1 mouse cellular context compared by ENCODE assay signal in genomic region chr1:171994501-171994900, GRCm38 (mm10).
TF ChIP-seq lines count a peak whose summit lies in the region.

No protein-coding gene starts in this region.

TF ChIP-seq in CH12.LX, 34 proteins besides CTCF, POLR2A, EP300 and RAD21 (continued from another document):
- TF ChIP-seq PAX5 (IDR thresholded peaks at IDR 0.05; ENCODE audit: low read length) = no peak
- TF ChIP-seq JUND (conservative IDR thresholded peaks at IDR 0.05; ENCODE audit: low read depth, low read length) = no peak
- TF ChIP-seq E2F4 (IDR thresholded peaks at IDR 0.05; ENCODE audit: insufficient replicate concordance, low read depth, low read length) = no peak
- TF ChIP-seq SIN3A (IDR thresholded peaks at IDR 0.05; ENCODE audit: low read length) = no peak
- no peak for TF ChIP-seq USF2 (conservative IDR thresholded peaks at IDR 0.05; ENCODE audit: low read depth, low read length)
- no peak for TF ChIP-seq GABPA (IDR thresholded peaks at IDR 0.05; ENCODE audit: insufficient replicate concordance, low read depth, low read length)
- TF ChIP-seq ETS1 (conservative IDR thresholded peaks at IDR 0.05; ENCODE audit: low read depth, low read length) = no peak
